Mouse (Mus musculus) bone marrow, adult 2 months (tissue): ENCODE data around the gene Tada1. TPM values are rescaled to one million over a fixed set of nuclear protein-coding genes. Genes with fewer than 3 reads are reported as not detected.
A peak's percentile ranks its signal among the peaks of the same experiment; 100 is the strongest.

ENCODE experiments used
- H3K27ac ChIP-seq: fragments of 200-500 bp; 2 replicates; pipeline ENCODE4 v1.5.1; 2012; ENCODE audit warnings: low read depth, mild to moderate bottlenecking, control low read depth, inconsistent platforms, low read length; ENCODE audit not compliant: control insufficient read depth, poor library complexity, insufficient read depth
- H3K4me1 ChIP-seq: fragments of 200-500 bp; 2 replicates; pipeline ENCODE4 v1.6.1; 2011; ENCODE audit warnings: low read length; ENCODE audit not compliant: control insufficient read depth, insufficient read depth
- H3K4me3 ChIP-seq: fragments of 200-500 bp; replicated peaks from 2 replicates; pipeline ENCODE3; 2011; ENCODE audit warnings: mild to moderate bottlenecking, low read depth, low read length, control low read depth; ENCODE audit not compliant: control insufficient read depth
- CTCF ChIP-seq: fragments of 200-500 bp; IDR thresholded peaks from 2 replicates; pipeline ENCODE4 v1.5.1; 2011; ENCODE audit warnings: low read length, control low read depth; ENCODE audit not compliant: control insufficient read depth, insufficient read depth
- POLR2A ChIP-seq: fragments of 200-500 bp; IDR thresholded peaks from 2 replicates; pipeline ENCODE4 v1.6.1; 2011; ENCODE audit warnings: low read depth, mild to moderate bottlenecking, control low read depth, low read length, borderline replicate concordance; ENCODE audit not compliant: control insufficient read depth
- WGBS: fragments of 180-500 bp; shearing (Covaris S2); methylation state at CpG from one replicate; pipeline ENCODE4 v1.1.7; 2018; 5-methylcytosine and 5-hydroxymethylcytosine counted together
- polyA plus RNA-seq: library from polyadenylated mRNA; stranded (reverse); fragments of >200 nt; gene quantifications from 2 replicates; pipeline ENCODE4 v1.2.4, GENCODE M21; 2011; ENCODE audit warnings: low replicate concordance; ENCODE audit not compliant: missing spikeins, insufficient read depth, insufficient read length

Tada1 gene
- polyA plus RNA-seq, 1 experiment, result 18.4 TPM

DNA sequence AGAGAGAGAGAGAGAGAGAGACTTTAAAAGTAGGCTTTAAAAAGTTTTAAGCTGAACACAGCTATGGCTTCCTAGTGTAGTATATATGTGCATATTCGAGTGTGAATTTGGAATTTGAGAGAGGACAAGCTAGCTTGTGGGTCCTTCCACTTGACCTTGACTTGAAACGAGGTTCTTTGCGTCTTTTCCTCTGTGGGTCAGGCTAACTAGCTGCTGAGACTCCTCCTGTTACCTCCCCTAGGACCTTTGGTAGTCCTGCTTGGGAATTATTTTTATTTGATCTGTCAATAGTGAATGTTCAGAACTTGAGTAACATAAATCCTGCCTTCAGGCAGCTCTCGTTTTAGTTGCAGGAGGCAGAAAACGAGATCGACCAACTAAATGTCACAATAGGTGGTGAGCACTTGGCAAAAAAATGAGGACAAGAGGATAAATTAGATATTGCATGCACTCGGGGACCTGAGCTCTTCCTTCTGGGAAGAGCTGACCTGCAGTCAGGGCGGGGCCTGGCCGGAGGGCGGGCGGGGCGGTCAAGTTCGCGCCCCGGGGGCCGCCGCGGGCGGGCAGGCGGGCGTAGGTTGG is 375 bp upstream of the Tada1 start:
- peak overlapping the region; percentile 77 for H3K4me3 ChIP-seq
- 6% methylated on average over 21 of the region's 21 CpGs for WGBS
- peaks cover 2% of the 10 kb centered on the region for H3K4me1 ChIP-seq
- peak overlapping the region; percentile 62; the same call in 1 of the 2 replicates for H3K27ac ChIP-seq
- TF ChIP-seq CTCF, result no peak
- no peak for TF ChIP-seq POLR2A

GRCm38 (mm10) chr1:166379630-166380231 is 834 bp downstream of the Tada1 start:
- H3K4me3 ChIP-seq, result peak overlapping the region; percentile 70
- H3K4me1 ChIP-seq, result peaks cover 2% of the 10 kb centered on the region
- WGBS, result 2% methylated on average over 41 of the region's 41 CpGs
- peak overlapping the region; percentile 90 for H3K27ac ChIP-seq
- TF ChIP-seq CTCF (no peak), POLR2A (peak; percentile 36; the same call in 1 of the 2 replicates)

GRCm38 (mm10) chr1:166381336-166381735 is 2.4 kb downstream of the Tada1 start:
- TF ChIP-seq CTCF, result no peak
- no peak for TF ChIP-seq POLR2A
- H3K4me3 ChIP-seq, result no peak overlapping the region
- 43% methylated on average over 10 of the region's 10 CpGs for WGBS
- H3K4me1 ChIP-seq, result peaks cover 2% of the 10 kb centered on the region
- no peak overlapping the region for H3K27ac ChIP-seq

- Histone ChIP-seq H3K27ac (no peak overlapping the region), H3K4me1 (peaks cover 2% of the 10 kb centered on the region), H3K4me3 (no peak overlapping the region)
- WGBS, result 13% methylated on average over 5 of the region's 5 CpGs
- TF ChIP-seq CTCF (no peak), POLR2A (no peak)
Observed at GRCm38 (mm10) chr1:166381821-166382220, 2.9 kb downstream of the Tada1 start.

DNA sequence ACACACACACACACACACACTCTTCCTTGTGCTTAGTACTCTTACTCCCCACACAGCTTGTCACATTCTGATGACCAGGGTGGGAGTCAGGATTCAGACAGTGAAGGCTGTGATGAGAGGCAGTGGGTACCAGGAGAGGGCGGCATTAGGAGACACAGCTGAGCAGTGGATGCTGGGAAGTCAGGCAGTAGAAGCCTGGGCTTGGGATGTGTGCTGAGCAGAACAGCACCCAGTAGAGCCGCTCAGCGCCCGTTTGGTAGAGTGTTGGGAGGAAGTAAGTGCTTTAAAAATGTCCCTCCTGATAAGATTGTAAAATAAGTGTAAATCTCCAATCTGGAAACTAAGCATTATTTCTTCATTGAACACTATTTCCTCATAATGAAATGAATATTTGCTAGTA is 3.7 kb downstream of the Tada1 start:
- Histone ChIP-seq H3K27ac (no peak overlapping the region), H3K4me3 (no peak overlapping the region), H3K4me1 (peaks cover 2% of the 10 kb centered on the region)
- TF ChIP-seq CTCF (no peak), POLR2A (no peak)
- 77% methylated on average over 4 of the region's 4 CpGs for WGBS

- H3K27ac ChIP-seq, result no peak overlapping the region
- no peak for TF ChIP-seq CTCF
- TF ChIP-seq POLR2A, result no peak
- H3K4me1 ChIP-seq, result peaks cover 2% of the 10 kb centered on the region
- no peak overlapping the region for H3K4me3 ChIP-seq
- 93% methylated on average over 10 of the region's 10 CpGs for WGBS
Observed at GRCm38 (mm10) chr1:166384614-166385013, 5.7 kb downstream of the Tada1 start.

DNA sequence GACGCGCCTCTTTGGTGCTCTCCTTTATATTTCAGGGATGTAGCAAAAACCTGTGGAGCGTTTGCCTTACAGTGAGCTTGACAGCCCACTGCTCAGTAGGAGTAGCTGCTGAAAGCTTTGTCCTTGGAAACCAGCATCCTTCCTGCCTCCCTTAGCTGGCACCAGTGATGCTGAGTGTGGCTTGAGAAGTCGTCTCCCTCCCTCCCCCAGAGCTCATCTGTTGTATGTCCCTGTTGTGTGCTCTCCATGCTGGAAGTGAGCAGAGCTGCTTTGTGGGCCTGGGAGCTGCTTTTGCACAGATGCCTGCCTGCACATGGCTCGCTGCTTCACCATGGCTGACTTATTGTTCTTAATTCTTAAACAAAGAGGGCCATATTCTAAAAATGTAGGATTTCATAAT is 6.5 kb downstream of the Tada1 start:
- no peak overlapping the region for H3K4me3 ChIP-seq
- peaks cover 2% of the 10 kb centered on the region for H3K4me1 ChIP-seq
- TF ChIP-seq CTCF (no peak), POLR2A (no peak)
- no peak overlapping the region for H3K27ac ChIP-seq
- WGBS, result 86% methylated on average over 5 of the region's 5 CpGs

GRCm38 (mm10) chr1:166388511-166388910 is 9.6 kb downstream of the Tada1 start:
- H3K27ac ChIP-seq, result no peak overlapping the region
- 87% methylated on average over 11 of the region's 11 CpGs for WGBS
- H3K4me3 ChIP-seq, result no peak overlapping the region
- TF ChIP-seq POLR2A (no peak), CTCF (no peak)
- no peaks in the 10 kb centered on the region for H3K4me1 ChIP-seq
